Mouse (Mus musculus) limb, embryonic 12.5 days (tissue): ENCODE results near the gene Ccnd3. TPM values are rescaled to one million over a fixed set of nuclear protein-coding genes. Genes with fewer than 3 reads are reported as not detected.
"Not testable (repeated sequence)": the region's sequence is repeated elsewhere in the genome, so short reads cannot be mapped to it uniquely, and the experiment has no call there.

ENCODE experiments used
- ATAC-seq: fragments of 200-750 bp; cut with Nextera tagmentation; 2 replicates; pipeline ENCODE4 v1.8.0; 2017; ENCODE audit warnings: low read depth, moderate TSS enrichment; ENCODE audit not compliant: insufficient number of reproducible peaks, insufficient read depth, low FRiP score, low TSS enrichment
- H3K27ac ChIP-seq: fragments of 300-500 bp; sonication (generic); 2 replicates; pipeline ENCODE4 v1.5.1; 2016; ENCODE audit warnings: mild to moderate bottlenecking, moderate library complexity
- H3K27me3 ChIP-seq: fragments of 300-500 bp; sonication (generic); 2 replicates; pipeline ENCODE4 v1.6.1; 2016; ENCODE audit warnings: mild to moderate bottlenecking, moderate library complexity
- H3K36me3 ChIP-seq: fragments of 300-500 bp; sonication (generic); 2 replicates; pipeline ENCODE4 v1.6.1; 2016; ENCODE audit warnings: mild to moderate bottlenecking, moderate library complexity
- H3K4me1 ChIP-seq: fragments of 300-500 bp; sonication (generic); replicated peaks from 2 replicates; pipeline ENCODE4 v1.6.1; 2016
- H3K4me2 ChIP-seq: fragments of 300-500 bp; sonication (generic); 2 replicates; pipeline ENCODE4 v1.6.1; 2016; ENCODE audit warnings: mild to moderate bottlenecking, moderate library complexity
- H3K4me3 ChIP-seq: fragments of 300-500 bp; sonication (generic); replicated peaks from 2 replicates; pipeline ENCODE4 v1.5.1; 2016; ENCODE audit warnings: mild to moderate bottlenecking
- H3K9ac ChIP-seq: fragments of 300-500 bp; sonication (generic); replicated peaks from 2 replicates; pipeline ENCODE4 v1.6.1; 2016; ENCODE audit warnings: mild to moderate bottlenecking, moderate library complexity
- H3K9me3 ChIP-seq: fragments of 300-500 bp; sonication (generic); 2 replicates; pipeline ENCODE4 v1.6.1; 2016; ENCODE audit warnings: mild to moderate bottlenecking, moderate library complexity
- WGBS: fragments of 180-500 bp; shearing (Covaris S2); methylation state at CpG from one replicate; pipeline ENCODE4 v1.1.7; 2016; 5-methylcytosine and 5-hydroxymethylcytosine counted together
- polyA plus RNA-seq: library from polyadenylated mRNA; unstranded; fragments of >200 nt; fragmentation: Nextera tagmentation; extraction: Ambion mirVana; gene quantifications from 2 replicates; pipeline ENCODE4 v1.2.1, GENCODE M21; 2016

Gene Ccnd3
- polyA plus RNA-seq, 1 experiment from 2014 or later, result 323 TPM

- Histone ChIP-seq H3K9ac (peak overlapping the region; percentile 89), H3K27ac (peak overlapping the region; percentile 98), H3K36me3 (peaks cover 42% of the 10 kb centered on the region), H3K4me3 (peak overlapping the region; percentile 70), H3K27me3 (no peaks in the 10 kb centered on the region), H3K4me1 (peaks cover 30% of the 10 kb centered on the region), H3K9me3 (no peaks in the 10 kb centered on the region), H3K4me2 (peak overlapping the region; percentile 85)
- WGBS, result 0% methylated on average over 21 of the region's 21 CpGs
- ATAC-seq, result peak; percentile 66
These were observed 90.7 kb downstream of the Ccnd3 start for GRCm38 (mm10) chr17:47595248-47596161.

- H3K27me3 ChIP-seq, result no peaks in the 10 kb centered on the region
- ATAC-seq, result no peak
- H3K4me2 ChIP-seq, result peak overlapping the region; percentile 85
- peak overlapping the region; percentile 98 for H3K27ac ChIP-seq
- H3K36me3 ChIP-seq, result peaks cover 50% of the 10 kb centered on the region
- peak overlapping the region; percentile 89 for H3K9ac ChIP-seq
- H3K4me3 ChIP-seq, result peak overlapping the region; percentile 70
- peaks cover 30% of the 10 kb centered on the region for H3K4me1 ChIP-seq
- 17% methylated on average over 6 of the region's 6 CpGs for WGBS
- no peaks in the 10 kb centered on the region for H3K9me3 ChIP-seq
These were observed 91.4 kb downstream of the Ccnd3 start for GRCm38 (mm10) chr17:47596162-47596838.

- Histone ChIP-seq H3K27me3 (no peaks in the 10 kb centered on the region), H3K4me1 (peaks cover 30% of the 10 kb centered on the region), H3K4me2 (peak overlapping the region; percentile 85), H3K9ac (peak overlapping the region; percentile 89), H3K36me3 (peaks cover 55% of the 10 kb centered on the region), H3K9me3 (no peaks in the 10 kb centered on the region), H3K4me3 (peak overlapping the region; percentile 70), H3K27ac (peak overlapping the region; percentile 98; the same call in 1 of the 2 replicates)
- ATAC-seq, result no peak
- WGBS, result 61% methylated on average over 5 of the region's 5 CpGs
These were observed 92.0 kb downstream of the Ccnd3 start for GRCm38 (mm10) chr17:47596839-47597164.

- ATAC-seq, result no peak
- WGBS, result 56% methylated on average over 13 of the region's 13 CpGs
- Histone ChIP-seq H3K9ac (peak overlapping the region; percentile 89), H3K4me1 (peaks cover 30% of the 10 kb centered on the region), H3K27me3 (no peaks in the 10 kb centered on the region), H3K4me2 (peak overlapping the region; percentile 85), H3K27ac (peak overlapping the region; percentile 98), H3K9me3 (no peaks in the 10 kb centered on the region), H3K36me3 (peaks cover 60% of the 10 kb centered on the region), H3K4me3 (peak overlapping the region; percentile 70)
These were observed 92.4 kb downstream of the Ccnd3 start for GRCm38 (mm10) chr17:47597261-47597660.

- peaks cover 67% of the 10 kb centered on the region for H3K36me3 ChIP-seq
- WGBS, result 32% methylated on average over 10 of the region's 10 CpGs
- no peaks in the 10 kb centered on the region for H3K27me3 ChIP-seq
- H3K4me1 ChIP-seq, result peaks cover 25% of the 10 kb centered on the region
- peak overlapping the region; percentile 85 for H3K4me2 ChIP-seq
- no peak for ATAC-seq
- no peak overlapping the region for H3K9ac ChIP-seq
- H3K4me3 ChIP-seq, result peak overlapping the region; percentile 70; the same call in 1 of the 2 replicates
- peak overlapping the region; percentile 98; the same call in 1 of the 2 replicates for H3K27ac ChIP-seq
- H3K9me3 ChIP-seq, result no peaks in the 10 kb centered on the region
These were observed 93.2 kb downstream of the Ccnd3 start for GRCm38 (mm10) chr17:47597838-47598579.

- ATAC-seq, H3K9me3 ChIP-seq, H3K27me3 ChIP-seq, H3K4me2 ChIP-seq, H3K4me3 ChIP-seq, H3K9ac ChIP-seq: not testable (repeated sequence)
- peaks cover 69% of the 10 kb centered on the region for H3K36me3 ChIP-seq
- 88% methylated on average over 10 of the region's 10 CpGs for WGBS
- H3K27ac ChIP-seq, result 0 out of 2 replicates have a peak overlapping the region, but pooled peaks have one; percentile 9
- peaks cover 24% of the 10 kb centered on the region for H3K4me1 ChIP-seq
These were observed 93.9 kb downstream of the Ccnd3 start for GRCm38 (mm10) chr17:47598580-47599304.

GRCm38 (mm10) chr17:47599511-47600297 lies 94.9 kb downstream of the Ccnd3 start:
- H3K4me1 ChIP-seq, result peaks cover 24% of the 10 kb centered on the region

GRCm38 (mm10) chr17:47600601-47601388 lies 95.9 kb downstream of the Ccnd3 start:
- H3K9ac ChIP-seq, result no peak overlapping the region
- no peak for ATAC-seq
- 0 out of 2 replicates have a peak overlapping the region, but pooled peaks have one; percentile 35 for H3K27ac ChIP-seq
- no peaks in the 10 kb centered on the region for H3K27me3 ChIP-seq
- H3K4me1 ChIP-seq, result peaks cover 23% of the 10 kb centered on the region
- no peaks in the 10 kb centered on the region for H3K9me3 ChIP-seq
- 89% methylated on average over 13 of the region's 13 CpGs for WGBS
- no peak overlapping the region for H3K4me3 ChIP-seq
- H3K4me2 ChIP-seq, result no peak overlapping the region
- H3K36me3 ChIP-seq, result peaks cover 90% of the 10 kb centered on the region

More at GRCm38 (mm10) chr17:47599511-47600297, 94.9 kb downstream of the Ccnd3 start:
- 82% methylated on average over 11 of the region's 11 CpGs for WGBS
- no peak overlapping the region for H3K9ac ChIP-seq
- no peak overlapping the region for H3K4me3 ChIP-seq
- peaks cover 79% of the 10 kb centered on the region for H3K36me3 ChIP-seq
- H3K27me3 ChIP-seq, result no peaks in the 10 kb centered on the region
- H3K9me3 ChIP-seq, result no peaks in the 10 kb centered on the region
- ATAC-seq, result no peak
- no peak overlapping the region for H3K4me2 ChIP-seq
- no peak overlapping the region for H3K27ac ChIP-seq

GRCm38 (mm10) chr17:47601389-47601755 lies 96.5 kb downstream of the Ccnd3 start:
- peaks cover 94% of the 10 kb centered on the region for H3K36me3 ChIP-seq

More at GRCm38 (mm10) chr17:47601389-47601755, 96.5 kb downstream of the Ccnd3 start:
- H3K4me2 ChIP-seq, result no peak overlapping the region
- H3K9ac ChIP-seq, result no peak overlapping the region
- H3K4me3 ChIP-seq, result no peak overlapping the region
- no peak for ATAC-seq
- 90% methylated on average over 10 of the region's 10 CpGs for WGBS
- H3K4me1 ChIP-seq, result peaks cover 18% of the 10 kb centered on the region
- H3K27ac ChIP-seq, result no peak overlapping the region
- no peaks in the 10 kb centered on the region for H3K27me3 ChIP-seq
- no peaks in the 10 kb centered on the region for H3K9me3 ChIP-seq
